Mouse (Mus musculus) intestine, embryonic 14.5 days (tissue): ENCODE results near the gene Gm28710. TPM values are rescaled to one million over a fixed set of nuclear protein-coding genes. Genes with fewer than 3 reads are reported as not detected.

ENCODE experiments used
- ATAC-seq: fragments of 200-750 bp; cut with Nextera tagmentation; replicated peaks from 2 replicates; pipeline ENCODE4 v1.8.0; 2017; ENCODE audit warnings: low read depth, moderate number of reproducible peaks, moderate TSS enrichment, moderate library complexity; ENCODE audit not compliant: low FRiP score, low TSS enrichment
- DNase-seq: peaks from one replicate; pipeline ENCODE4 v3.0.0-alpha.2; 2018; ENCODE audit warnings: low spot score
- H3K27ac ChIP-seq: fragments of 300-500 bp; sonication (generic); 2 replicates; pipeline ENCODE4 v1.5.1; 2014; ENCODE audit warnings: low read depth, mild to moderate bottlenecking, control low read depth
- H3K27me3 ChIP-seq: fragments of 300-500 bp; sonication (generic); replicated peaks from 2 replicates; pipeline ENCODE4 v1.6.1; 2014; ENCODE audit warnings: low read length, control low read depth; ENCODE audit not compliant: control insufficient read depth, insufficient read depth
- H3K36me3 ChIP-seq: fragments of 300-500 bp; sonication (generic); 2 replicates; pipeline ENCODE4 v1.6.1; 2014; ENCODE audit warnings: low read length, control low read depth; ENCODE audit not compliant: control insufficient read depth, insufficient read depth
- H3K4me1 ChIP-seq: fragments of 300-500 bp; sonication (generic); replicated peaks from 2 replicates; pipeline ENCODE4 v1.6.1; 2014; ENCODE audit warnings: low read length, control low read depth, mixed read lengths; ENCODE audit not compliant: control insufficient read depth, insufficient read depth
- H3K4me2 ChIP-seq: fragments of 300-500 bp; sonication (generic); 2 replicates; pipeline ENCODE4 v1.6.1; 2014; ENCODE audit warnings: low read length
- H3K4me3 ChIP-seq: fragments of 300-500 bp; sonication (generic); 2 replicates; pipeline ENCODE4 v1.5.1; 2014; ENCODE audit warnings: low read depth, low read length, control low read depth, mixed read lengths
- H3K9ac ChIP-seq: fragments of 300-500 bp; sonication (generic); 2 replicates; pipeline ENCODE4 v1.6.1; 2014; ENCODE audit warnings: mild to moderate bottlenecking, low read length
- H3K9me3 ChIP-seq: fragments of 300-500 bp; sonication (generic); 2 replicates; pipeline ENCODE4 v1.6.1; 2016; ENCODE audit warnings: low read length, control low read depth; ENCODE audit not compliant: control insufficient read depth
- WGBS: fragments of 180-500 bp; shearing (Covaris S2); extraction: QIAGEN DNeasy Blood & Tissue Kit; methylation state at CpG from one replicate; pipeline ENCODE4 v1.1.7; 2014; 5-methylcytosine and 5-hydroxymethylcytosine counted together
- polyA plus RNA-seq: library from polyadenylated mRNA; unstranded; fragments of >200 nt; fragmentation: Nextera tagmentation; extraction: Ambion mirVana; gene quantifications from 2 replicates; pipeline ENCODE4 v1.2.1, GENCODE M21; 2014

Gm28710 gene
- polyA plus RNA-seq, 1 experiment from 2014 or later: 0.24 TPM

- no peaks in the 10 kb centered on the region for H3K9me3 ChIP-seq
- no peaks in the 10 kb centered on the region for H3K36me3 ChIP-seq
- H3K9ac ChIP-seq: no peak overlapping the region
- 94% methylated on average over 8 of the region's 8 CpGs for WGBS
- no peak for DNase-seq
- H3K27me3 ChIP-seq: no peaks in the 10 kb centered on the region
- no peak overlapping the region for H3K27ac ChIP-seq
- no peak for ATAC-seq
- no peak overlapping the region for H3K4me3 ChIP-seq
- H3K4me2 ChIP-seq: no peak overlapping the region
- no peaks in the 10 kb centered on the region for H3K4me1 ChIP-seq
These were observed 128.2 kb downstream of the Gm28710 start for GRCm38 (mm10) chr5:16919791-16920190.

GRCm38 (mm10) chr5:16922473-16922872, 130.9 kb downstream of the Gm28710 start:
- H3K4me2 ChIP-seq: no peak overlapping the region

More at GRCm38 (mm10) chr5:16922473-16922872, 130.9 kb downstream of the Gm28710 start:
- H3K9me3 ChIP-seq: no peaks in the 10 kb centered on the region
- no peak overlapping the region for H3K9ac ChIP-seq
- DNase-seq (no peak), ATAC-seq (no peak)
- H3K4me3 ChIP-seq: no peak overlapping the region
- no peaks in the 10 kb centered on the region for H3K36me3 ChIP-seq
- no peak overlapping the region for H3K27ac ChIP-seq
- WGBS: 63% methylated on average over 1 of the region's 1 CpGs
- H3K27me3 ChIP-seq: no peaks in the 10 kb centered on the region
- H3K4me1 ChIP-seq: no peaks in the 10 kb centered on the region

Other genes starting within 250 kb of the Gm28710 start
- 5.8 and 6.5 TPM in 2 replicates for gene Hgf, start 238.3 kb upstream of the Gm28710 start, polyA plus RNA-seq